Mouse (Mus musculus): ENCODE measurements around the gene Itga10.
A peak's percentile ranks its signal among the peaks of the same experiment; 100 is the strongest.
"Not testable (repeated sequence)": the region's sequence is repeated elsewhere in the genome, so short reads cannot be mapped to it uniquely, and the experiment has no call there.

Gene Itga10

GRCm38 (mm10) chr3:96634928-96635879 is 10.2 kb upstream of the Itga10 start, which contains the start of the genes Pex11b and Gm42957:
Pex11b (plus strand) TSS chr3:96635376.
Gm42957 (plus strand) TSS chr3:96635474.
- peak; percentile 71 for DNase-seq (ENCODE audit: low spot score)

GRCm38 (mm10) chr3:96635906-96636305 is 9.5 kb upstream of the Itga10 start:
- DNase-seq (ENCODE audit: low spot score) = no peak

GRCm38 (mm10) chr3:96636448-96636847 is 8.9 kb upstream of the Itga10 start:
- DNase-seq (ENCODE audit: low spot score) = no peak

- DNase-seq (ENCODE audit: low spot score) = peak; percentile 21
These were observed 6.2 kb upstream of the Itga10 start for GRCm38 (mm10) chr3:96639219-96639618.

GRCm38 (mm10) chr3:96647365-96647764 is 2.0 kb downstream of the Itga10 start:
- no peak for DNase-seq (ENCODE audit: low spot score)

- no peak for DNase-seq (ENCODE audit: low spot score)
These were observed 15.5 kb downstream of the Itga10 start for GRCm38 (mm10) chr3:96660901-96661300.

GRCm38 (mm10) chr3:96662731-96663316 is 17.4 kb downstream of the Itga10 start:
- DNase-seq (ENCODE audit: low spot score) = no peak

GRCm38 (mm10) chr3:96663432-96664239 is 18.3 kb downstream of the Itga10 start:
- DNase-seq (ENCODE audit: low spot score) = peak; percentile 67

- not testable (repeated sequence) for DNase-seq (ENCODE audit: low spot score)
These were observed 20.5 kb downstream of the Itga10 start for GRCm38 (mm10) chr3:96665732-96666363.

GRCm38 (mm10) chr3:96666916-96667315 is 21.5 kb downstream of the Itga10 start:
- no peak for DNase-seq (ENCODE audit: low spot score)

- DNase-seq (ENCODE audit: low spot score) = no peak
These were observed 21.9 kb downstream of the Itga10 start for GRCm38 (mm10) chr3:96667316-96667715.

GRCm38 (mm10) chr3:96668424-96669067 is 23.2 kb downstream of the Itga10 start:
- no peak for DNase-seq (ENCODE audit: low spot score)

- DNase-seq (ENCODE audit: low spot score) = peak; percentile 47
These were observed 24.5 kb downstream of the Itga10 start, which contains the start of gene Ankrd35 for GRCm38 (mm10) chr3:96669727-96670468. Ankrd35 (plus strand) TSS chr3:96670131.

GRCm38 (mm10) chr3:96671519-96671918 is 26.1 kb downstream of the Itga10 start:
- no peak for DNase-seq (ENCODE audit: low spot score)

- DNase-seq (ENCODE audit: low spot score) = no peak
These were observed 28.1 kb downstream of the Itga10 start for GRCm38 (mm10) chr3:96673514-96673913.

- DNase-seq (ENCODE audit: low spot score) = no peak
These were observed 29.1 kb downstream of the Itga10 start for GRCm38 (mm10) chr3:96674442-96674841.

- no peak for DNase-seq (ENCODE audit: low spot score)
These were observed 29.8 kb downstream of the Itga10 start for GRCm38 (mm10) chr3:96675171-96675570.

- DNase-seq (ENCODE audit: low spot score) = no peak
These were observed 30.3 kb downstream of the Itga10 start for GRCm38 (mm10) chr3:96675690-96676089.

GRCm38 (mm10) chr3:96678456-96678855 is 33.1 kb downstream of the Itga10 start:
- DNase-seq (ENCODE audit: low spot score) = no peak

- no peak for DNase-seq (ENCODE audit: low spot score)
These were observed 33.8 kb downstream of the Itga10 start for GRCm38 (mm10) chr3:96679159-96679674.
